Mouse (Mus musculus): Measurements from ENCODE around the gene Pbxip1.

Gene Pbxip1

DNA sequence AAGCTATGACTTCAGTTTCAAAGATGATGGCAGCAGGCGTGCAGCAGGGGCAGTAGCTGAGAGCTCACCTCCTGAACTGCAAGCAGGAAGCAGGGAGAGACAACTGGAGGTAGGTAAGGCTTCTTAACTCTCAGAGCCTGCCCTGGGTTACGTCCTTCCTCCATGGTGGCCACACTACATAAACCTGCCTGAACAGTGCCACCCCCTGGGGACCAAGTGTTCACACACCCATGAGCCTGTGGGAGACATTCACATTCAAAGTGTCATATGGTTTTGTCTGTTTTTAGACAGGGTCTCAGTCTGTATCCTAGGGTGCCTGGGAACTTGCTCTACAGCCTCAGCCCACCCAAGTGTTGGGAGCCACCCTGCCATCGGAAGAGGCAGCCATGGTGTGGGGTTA is 54.3 kb downstream of the Pbxip1 start:
- DNase-seq = no peak

DNA sequence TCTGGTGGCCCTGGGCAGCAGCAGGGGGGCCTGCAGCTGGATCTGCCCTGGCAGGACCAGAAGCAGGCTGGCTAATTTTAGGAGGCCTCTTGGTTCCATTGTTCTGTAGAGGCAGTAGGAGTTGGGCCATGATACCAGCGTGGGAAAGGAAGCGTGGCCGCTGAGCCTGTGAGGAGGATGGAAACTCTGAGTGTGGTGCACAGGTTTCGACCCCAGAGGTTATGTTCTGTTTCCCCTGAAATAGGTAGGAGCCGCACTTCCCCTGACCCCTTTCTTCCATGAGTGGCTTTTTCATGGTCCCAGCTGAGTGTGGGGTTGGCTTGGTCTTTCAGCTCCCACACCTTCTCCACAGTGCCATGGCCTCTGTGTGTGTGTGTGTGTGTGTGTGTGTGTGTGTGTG is 55.1 kb downstream of the Pbxip1 start:
- no peak for DNase-seq

DNA sequence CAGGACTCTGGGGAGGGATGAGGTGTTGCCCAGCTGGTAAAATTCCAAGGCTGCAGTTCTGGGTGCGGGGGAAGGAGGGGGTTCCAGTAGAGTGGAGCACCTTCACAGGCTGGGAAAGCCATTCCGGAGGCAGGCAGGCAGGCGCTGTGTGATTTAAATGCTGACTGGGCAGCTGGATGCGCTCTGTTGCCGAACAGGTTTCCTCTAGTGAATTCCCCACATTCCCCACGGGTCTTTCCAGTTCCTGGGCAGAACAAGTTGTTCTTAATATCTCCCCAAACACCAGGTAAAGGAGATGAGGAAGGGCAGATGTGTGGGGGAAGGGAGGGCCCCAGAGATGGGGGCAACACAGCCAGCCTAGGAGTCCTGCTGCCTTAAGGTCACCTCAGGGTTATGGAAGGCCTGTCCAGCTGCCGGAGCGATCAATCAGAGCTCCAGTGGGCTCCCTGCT is 56.2 kb downstream of the Pbxip1 start:
- DNase-seq = no peak

DNA sequence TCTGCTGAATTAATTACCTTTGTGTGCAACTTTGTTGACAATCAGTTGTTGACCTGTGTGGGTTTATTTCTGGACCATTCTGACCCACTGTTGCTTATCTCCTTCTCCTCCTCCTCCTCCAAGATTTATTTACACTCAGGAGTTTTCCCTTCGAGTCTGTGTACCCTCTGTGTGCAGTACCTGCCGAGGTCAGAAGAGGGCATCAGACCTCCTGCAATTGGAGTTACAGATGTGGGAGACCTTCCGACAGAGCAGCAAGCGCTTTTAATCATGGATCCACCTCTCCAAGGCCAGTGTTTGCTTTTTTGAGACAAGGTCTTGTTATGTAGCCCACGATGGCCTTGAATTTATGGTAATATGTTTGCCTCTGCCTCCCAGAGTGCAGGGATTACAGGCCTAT is 58.1 kb downstream of the Pbxip1 start:
- no peak for DNase-seq

DNA sequence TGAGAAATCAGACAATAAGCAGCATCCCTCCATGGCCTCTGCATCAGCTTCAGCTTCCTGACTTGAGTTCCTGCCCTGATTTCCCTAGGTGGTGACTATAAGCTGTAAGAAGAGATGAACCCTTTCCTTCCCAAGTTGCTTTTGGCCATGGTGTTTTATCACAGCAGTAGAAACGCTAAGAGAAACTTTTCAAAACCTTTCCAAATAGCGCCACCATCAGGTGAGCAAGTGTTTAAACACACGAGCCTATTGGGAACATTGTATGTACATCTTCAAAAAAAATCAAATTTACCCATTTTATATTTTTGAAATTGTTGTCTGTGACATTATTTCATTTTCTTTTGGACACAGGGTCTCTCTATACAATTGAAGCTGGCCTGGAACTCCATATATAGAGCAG is 59.9 kb downstream of the Pbxip1 start:
- no peak for DNase-seq

DNA sequence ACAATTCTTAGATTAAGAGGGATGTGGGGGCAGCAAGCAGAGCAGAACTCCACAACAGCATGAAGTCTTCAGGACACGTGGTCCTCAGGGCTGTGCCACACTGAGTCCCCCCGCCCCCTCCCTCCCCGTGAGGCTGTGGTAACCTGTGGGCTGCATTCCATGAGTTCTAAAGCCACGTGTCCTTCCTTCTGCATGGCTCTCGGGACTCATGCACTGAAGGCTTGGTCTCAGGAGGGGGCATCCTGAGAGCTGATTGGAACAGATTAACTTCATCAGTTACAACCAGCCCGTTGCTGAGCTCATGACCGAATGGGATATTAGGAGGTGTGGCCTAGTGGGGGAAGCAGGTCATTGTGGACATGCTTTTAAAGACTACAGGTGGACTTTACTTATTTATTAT is 63.2 kb downstream of the Pbxip1 start:
- no peak for DNase-seq

All from heart, adult 11 months (tissue).